14 mouse cellular contexts compared by ENCODE assay signal in the genomic region with DNA sequence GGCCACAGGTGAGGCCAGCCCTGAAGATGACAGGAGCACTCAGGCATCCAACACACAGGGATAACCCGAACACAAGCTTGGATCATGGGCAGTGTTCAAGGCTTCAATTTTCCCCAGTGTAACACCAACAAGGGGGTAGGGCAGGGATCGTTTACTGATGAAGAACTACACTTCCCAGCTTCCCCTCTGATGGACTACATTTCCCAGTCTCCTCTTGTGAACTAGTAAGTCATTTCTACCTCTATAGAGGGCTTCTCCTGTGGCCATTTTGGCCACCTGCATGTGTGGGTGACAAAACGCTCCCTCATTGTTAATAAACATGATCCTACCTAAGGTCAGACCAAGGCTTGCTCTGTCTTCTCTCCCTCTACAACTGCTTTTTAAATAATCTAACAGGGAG. TPM values are rescaled to one million over a fixed set of nuclear protein-coding genes. Genes with fewer than 3 reads are reported as not detected.
DNase-seq lines count a peak whose midpoint lies in the region; ATAC-seq and TF ChIP-seq lines count a peak whose summit lies in the region.
"Had no signal": no experiment of that assay in that cellular context is flagged by ENCODE, and none has a peak within 500 bp of the region (broad histone marks: within the 10 kb centered on the region; RNA-seq: fewer than 3 reads in every experiment).

No protein-coding gene starts in this region.

- no peaks in the 10 kb centered on the region for H3K27me3 ChIP-seq in forebrain, postnatal 0 days (ENCODE audit: insufficient read depth, low read length)
- H3K27me3 ChIP-seq in forebrain, embryonic 16.5 days (replicated peaks; ENCODE audit: control insufficient read depth, insufficient read depth, low read length) = no peaks in the 10 kb centered on the region
- H3K27me3 ChIP-seq in midbrain, embryonic 11.5 days (ENCODE audit: control insufficient read depth, insufficient read depth, low read length) = no peaks in the 10 kb centered on the region
- no peaks in the 10 kb centered on the region for H3K27me3 ChIP-seq in midbrain, embryonic 16.5 days (ENCODE audit: control insufficient read depth, insufficient read depth, low read depth, low read length)
- H3K27me3 ChIP-seq: limb, embryonic 15.5 days; midbrain, embryonic 12.5 days had no signal

- H3K9me3 ChIP-seq in forebrain, postnatal 0 days (ENCODE audit: low read length) = no peaks in the 10 kb centered on the region
- no peaks in the 10 kb centered on the region for H3K9me3 ChIP-seq in forebrain, embryonic 16.5 days (ENCODE audit: control insufficient read depth, low read length)
- H3K9me3 ChIP-seq in midbrain, embryonic 11.5 days (ENCODE audit: control insufficient read depth, low read length) = no peaks in the 10 kb centered on the region
- H3K9me3 ChIP-seq in midbrain, embryonic 16.5 days (replicated peaks; ENCODE audit: control insufficient read depth, low read length, poor library complexity, severe bottlenecking) = no peaks in the 10 kb centered on the region
- H3K9me3 ChIP-seq: limb, embryonic 15.5 days; midbrain, embryonic 12.5 days had no signal

- no peak overlapping the region for H3K4me2 ChIP-seq in forebrain, postnatal 0 days (ENCODE audit: low read depth)
- H3K4me2 ChIP-seq in forebrain, embryonic 16.5 days (ENCODE audit: low read length) = no peak overlapping the region
- no peak overlapping the region for H3K4me2 ChIP-seq in midbrain, embryonic 11.5 days
- no peak overlapping the region for H3K4me2 ChIP-seq in midbrain, embryonic 16.5 days (ENCODE audit: low read length)
- H3K4me2 ChIP-seq: limb, embryonic 15.5 days; midbrain, embryonic 12.5 days had no signal

- no peak for ATAC-seq in forebrain, postnatal 0 days
- no peak for ATAC-seq in forebrain, embryonic 16.5 days
- 0 out of 2 replicates have a peak, but pooled peaks have one; percentile 17 for ATAC-seq in midbrain, embryonic 11.5 days (ENCODE audit: low FRiP score)
- ATAC-seq in midbrain, embryonic 16.5 days = no peak

- DNase-seq in forebrain, postnatal 0 days = peak; percentile 18
- DNase-seq in midbrain, embryonic 11.5 days (ENCODE audit: low spot score, missing footprints) = no peak
- DNase-seq in adipocyte (ENCODE audit: low spot score) = peak; percentile 40
- peak; percentile 56 for DNase-seq in retina, embryonic 14.5 days (ENCODE audit: low spot score)
- no peak for DNase-seq in adrenal gland, postnatal 10 days
- no peak for DNase-seq in urinary bladder, postnatal 36 days (ENCODE audit: low spot score in 2 of 2)
- DNase-seq: adrenal gland, adult 8-10 months; cerebellum, adult 18-20 months; gastrocnemius, postnatal 14 days had no signal

- 35% methylated on average over 3 of the region's 3 CpGs for WGBS in forebrain, postnatal 0 days
- WGBS in forebrain, embryonic 16.5 days = 51% methylated on average over 3 of the region's 3 CpGs
- 57% methylated on average over 3 of the region's 3 CpGs for WGBS in midbrain, embryonic 11.5 days
- 44% methylated on average over 3 of the region's 3 CpGs for WGBS in midbrain, embryonic 16.5 days

- no peak for TF ChIP-seq CTCF in forebrain, postnatal 0 days (IDR thresholded peaks at IDR 0.05; ENCODE audit: low read depth)

- no peak overlapping the region for H3K4me3 ChIP-seq in forebrain, postnatal 0 days (ENCODE audit: low read depth, low read length)
- no peak overlapping the region for H3K4me3 ChIP-seq in forebrain, embryonic 16.5 days (replicated peaks; ENCODE audit: low read length)
- H3K4me3 ChIP-seq in midbrain, embryonic 11.5 days (ENCODE audit: low read depth, low read length) = no peak overlapping the region
- H3K4me3 ChIP-seq in midbrain, embryonic 16.5 days (ENCODE audit: low read depth, low read length) = no peak overlapping the region
- H3K4me3 ChIP-seq: erythroblast, embryonic 14.5 days; limb, embryonic 15.5 days; midbrain, embryonic 12.5 days had no signal

- H3K36me3 ChIP-seq in forebrain, postnatal 0 days (ENCODE audit: insufficient read depth) = no peaks in the 10 kb centered on the region
- H3K36me3 ChIP-seq in forebrain, embryonic 16.5 days (ENCODE audit: control insufficient read depth, insufficient read depth) = no peaks in the 10 kb centered on the region
- H3K36me3 ChIP-seq in midbrain, embryonic 11.5 days (ENCODE audit: control insufficient read depth, insufficient read depth, low read length) = no peaks in the 10 kb centered on the region
- H3K36me3 ChIP-seq in midbrain, embryonic 16.5 days (ENCODE audit: control insufficient read depth, insufficient read depth, low read length) = no peaks in the 10 kb centered on the region
- H3K36me3 ChIP-seq: limb, embryonic 15.5 days; midbrain, embryonic 12.5 days had no signal

- peaks cover 9% of the 10 kb centered on the region; the same call in 1 of the 2 replicates for H3K4me1 ChIP-seq in forebrain, postnatal 0 days (ENCODE audit: insufficient read depth)
- H3K4me1 ChIP-seq in forebrain, embryonic 16.5 days (replicated peaks; ENCODE audit: control insufficient read depth, insufficient read depth, low read length) = peaks cover 13% of the 10 kb centered on the region
- H3K4me1 ChIP-seq in midbrain, embryonic 11.5 days (ENCODE audit: control insufficient read depth, insufficient read depth, low read length) = peaks cover 6% of the 10 kb centered on the region; the same call in 1 of the 2 replicates
- H3K4me1 ChIP-seq in midbrain, embryonic 16.5 days (ENCODE audit: control insufficient read depth, insufficient read depth, low read length) = peaks cover 13% of the 10 kb centered on the region

- H3K9ac ChIP-seq in forebrain, postnatal 0 days = no peak overlapping the region
- H3K9ac ChIP-seq in forebrain, embryonic 16.5 days (replicated peaks; ENCODE audit: low read depth, low read length) = no peak overlapping the region
- H3K9ac ChIP-seq in midbrain, embryonic 11.5 days (ENCODE audit: low read length) = no peak overlapping the region
- no peak overlapping the region for H3K9ac ChIP-seq in midbrain, embryonic 16.5 days (ENCODE audit: low read depth, low read length)
- H3K9ac ChIP-seq: limb, embryonic 15.5 days; midbrain, embryonic 12.5 days had no signal

- H3K27ac ChIP-seq in forebrain, postnatal 0 days (ENCODE audit: low read depth, low read length) = no peak overlapping the region
- H3K27ac ChIP-seq in forebrain, embryonic 16.5 days (ENCODE audit: low read length) = no peak overlapping the region
- no peak overlapping the region for H3K27ac ChIP-seq in midbrain, embryonic 11.5 days (ENCODE audit: low read depth, low read length)
- no peak overlapping the region for H3K27ac ChIP-seq in midbrain, embryonic 16.5 days (ENCODE audit: low read length)
- H3K27ac ChIP-seq: limb, embryonic 15.5 days; midbrain, embryonic 12.5 days had no signal

RNA-seq across cellular contexts. Expression of gene Samm50, which starts 2.2 kb away (rescaled TPM):
- 36.6 and 37.2 TPM in 2 replicates for total RNA-seq in forebrain, postnatal 0 days (2014; rRNA removed)
- 88.3 and 93.8 TPM in 2 replicates for polyA plus RNA-seq in forebrain, postnatal 0 days (2015; fragmentation: Nextera tagmentation; extraction: Ambion mirVana)
- polyA plus RNA-seq in forebrain, embryonic 16.5 days (2015; fragmentation: Nextera tagmentation; extraction: Ambion mirVana) = 88.5 and 91.8 TPM in 2 replicates
- polyA plus RNA-seq in midbrain, embryonic 11.5 days (2014; fragmentation: Nextera tagmentation; extraction: Ambion mirVana) = 75.9 and 77.4 TPM in 2 replicates
- 90.6 and 93.8 TPM in 2 replicates for polyA plus RNA-seq in midbrain, embryonic 16.5 days (2015; fragmentation: Nextera tagmentation; extraction: Ambion mirVana)
- total RNA-seq in adrenal gland, postnatal 10 days (2021) = 100 to 1,000 TPM; 240 to 293 TPM

RNA-seq across cellular contexts. Expression of gene Pnpla3, which starts 22.2 kb away (rescaled TPM):
- 5.2 and 5.6 TPM in 2 replicates for total RNA-seq in forebrain, postnatal 0 days (2014; rRNA removed)
- 2.4 and 3.0 TPM in 2 replicates for polyA plus RNA-seq in forebrain, postnatal 0 days (2015; fragmentation: Nextera tagmentation; extraction: Ambion mirVana)
- polyA plus RNA-seq in forebrain, embryonic 16.5 days (2015; fragmentation: Nextera tagmentation; extraction: Ambion mirVana) = 5.1 and 5.3 TPM in 2 replicates
- 1.5 and 1.7 TPM in 2 replicates for polyA plus RNA-seq in midbrain, embryonic 11.5 days (2014; fragmentation: Nextera tagmentation; extraction: Ambion mirVana)
- 7.0 and 7.1 TPM in 2 replicates for polyA plus RNA-seq in midbrain, embryonic 16.5 days (2015; fragmentation: Nextera tagmentation; extraction: Ambion mirVana)
- total RNA-seq in adrenal gland, postnatal 10 days (2021) = 10 to 100 TPM; 47.6 to 65.6 TPM
- polyA plus RNA-seq: erythroblast, embryonic 14.5 days had no signal

RNA-seq across cellular contexts. Expression of gene Parvb, which starts 42.0 kb away (rescaled TPM):
- total RNA-seq in forebrain, postnatal 0 days (2014; rRNA removed) = 3.8 and 9.4 TPM in 2 replicates
- 2.7 and 4.3 TPM in 2 replicates for polyA plus RNA-seq in forebrain, postnatal 0 days (2015; fragmentation: Nextera tagmentation; extraction: Ambion mirVana)
- 2.2 and 2.8 TPM in 2 replicates for polyA plus RNA-seq in forebrain, embryonic 16.5 days (2015; fragmentation: Nextera tagmentation; extraction: Ambion mirVana)
- 10.2 and 10.8 TPM in 2 replicates for polyA plus RNA-seq in midbrain, embryonic 11.5 days (2014; fragmentation: Nextera tagmentation; extraction: Ambion mirVana)
- 4.3 and 4.7 TPM in 2 replicates for polyA plus RNA-seq in midbrain, embryonic 16.5 days (2015; fragmentation: Nextera tagmentation; extraction: Ambion mirVana)
- total RNA-seq in adrenal gland, postnatal 10 days (2021) = 10 to 100 TPM; 33.2 to 42.1 TPM

Comparison
In these comparisons a context has a peak if more than half of its experiments do, and no peak if none do; other contexts are left out.
1. DNase-seq: peak in forebrain, postnatal 0 days (single experiment), adipocyte (single experiment) and retina, embryonic 14.5 days (single experiment); none in midbrain, embryonic 11.5 days (single experiment), adrenal gland, postnatal 10 days (single experiment) and urinary bladder, postnatal 36 days (0 of 2).